In the genomic region with DNA sequence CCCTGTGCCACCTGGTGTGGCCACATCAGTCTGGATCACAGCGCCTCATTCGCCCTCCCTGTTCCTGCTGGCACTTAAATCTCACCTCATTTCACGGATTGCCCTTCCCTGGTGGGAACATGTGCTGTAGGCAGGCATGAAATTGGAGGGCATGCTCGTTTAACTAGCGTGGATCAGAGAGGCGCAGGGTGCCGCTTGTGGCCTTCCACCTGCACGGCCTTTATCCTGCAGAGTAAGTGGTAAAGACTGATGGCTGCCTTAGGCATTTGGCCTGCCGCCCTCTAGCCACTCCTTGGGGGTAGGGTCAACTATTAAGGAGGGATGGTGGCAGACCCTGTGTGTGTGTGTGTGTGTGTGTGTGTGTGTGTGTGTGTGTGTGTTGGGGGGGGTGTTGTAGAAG, we compare ENCODE assay signal across 14 mouse cellular contexts. TPM values are rescaled to one million over a fixed set of nuclear protein-coding genes. Genes with fewer than 3 reads are reported as not detected.
"Had no signal": no experiment of that assay in that cellular context is flagged by ENCODE, and none has a peak within 500 bp of the region (broad histone marks: within the 10 kb centered on the region; RNA-seq: fewer than 3 reads in every experiment).

No protein-coding gene starts in this region.

- H3K27ac ChIP-seq: kidney, postnatal 0 days; liver, embryonic 15.5 days; neural tube, embryonic 12.5 days; stomach, embryonic 15.5 days had no signal

- H3K36me3 ChIP-seq: neural tube, embryonic 12.5 days; stomach, embryonic 15.5 days had no signal

- ATAC-seq: lung, postnatal 0 days had no signal

- H3K9me3 ChIP-seq: liver, embryonic 15.5 days; neural tube, embryonic 12.5 days; stomach, embryonic 15.5 days had no signal

- H3K9ac ChIP-seq: liver, embryonic 15.5 days; neural tube, embryonic 12.5 days; stomach, embryonic 15.5 days had no signal

- H3K4me2 ChIP-seq: liver, embryonic 11.5 days; liver, embryonic 15.5 days; neural tube, embryonic 12.5 days; stomach, embryonic 15.5 days had no signal

- H3K27me3 ChIP-seq: liver, embryonic 15.5 days; stomach, embryonic 15.5 days had no signal

- DNase-seq: kidney, adult 11 months; kidney, adult 9 months; lung, adult 2 months; retina, postnatal 1 day; right cerebral cortex, postnatal 4 days; spleen, adult 18-20 months had no signal

- H3K4me3 ChIP-seq: layer of hippocampus, adult 2 months; liver, embryonic 15.5 days; neural tube, embryonic 12.5 days; stomach, embryonic 15.5 days had no signal

RNA-seq across cellular contexts. Expression of gene Rtl10, which starts 36.7 kb away (rescaled TPM):
- total RNA-seq: monocyte, adult 5-6 weeks had no signal
